27 mouse cellular contexts compared by ENCODE assay signal in genomic region chr2:155814829-155815228, GRCm38 (mm10). TPM values are rescaled to one million over a fixed set of nuclear protein-coding genes. Genes with fewer than 3 reads are reported as not detected.
DNase-seq lines count a peak whose midpoint lies in the region; ATAC-seq and TF ChIP-seq lines count a peak whose summit lies in the region.
"Had no signal": no experiment of that assay in that cellular context is flagged by ENCODE, and none has a peak within 500 bp of the region (broad histone marks: within the 10 kb centered on the region; RNA-seq: fewer than 3 reads in every experiment).

No protein-coding gene starts in this region.

- H3K27me3 ChIP-seq in hindbrain, postnatal 0 days (ENCODE audit: insufficient read depth, low read length) = no peaks in the 10 kb centered on the region
- no peaks in the 10 kb centered on the region for H3K27me3 ChIP-seq in hindbrain, embryonic 13.5 days
- H3K27me3 ChIP-seq in kidney, adult 2 months (replicated peaks; ENCODE audit: control insufficient read depth, insufficient read depth, low read length) = no peaks in the 10 kb centered on the region
- H3K27me3 ChIP-seq: embryonic facial prominence, embryonic 13.5 days; forebrain, embryonic 15.5 days; midbrain, embryonic 13.5 days; neural tube, embryonic 13.5 days; Patski; stomach, embryonic 15.5 days had no signal

- 0 out of 2 replicates have a peak, but pooled peaks have one; percentile 9 for ATAC-seq in hindbrain, postnatal 0 days
- no peak for ATAC-seq in hindbrain, embryonic 13.5 days (ENCODE audit: low FRiP score)
- ATAC-seq: forebrain, embryonic 15.5 days; midbrain, embryonic 13.5 days; Patski had no signal

- peaks cover 32% of the 10 kb centered on the region for H3K36me3 ChIP-seq in hindbrain, postnatal 0 days (ENCODE audit: insufficient read depth, low read length)
- H3K36me3 ChIP-seq in hindbrain, embryonic 13.5 days = peaks cover 62% of the 10 kb centered on the region
- no peaks in the 10 kb centered on the region for H3K36me3 ChIP-seq in kidney, adult 2 months (ENCODE audit: control insufficient read depth, insufficient read depth, low read length)

- 28% methylated on average over 5 of the region's 5 CpGs for WGBS in hindbrain, postnatal 0 days
- 43% methylated on average over 5 of the region's 5 CpGs for WGBS in hindbrain, embryonic 13.5 days
- 27% methylated on average over 5 of the region's 5 CpGs for WGBS in kidney, adult 2 months

- no peak overlapping the region for H3K4me2 ChIP-seq in hindbrain, postnatal 0 days (ENCODE audit: low read depth, low read length)
- H3K4me2 ChIP-seq in hindbrain, embryonic 13.5 days = no peak overlapping the region
- H3K4me2 ChIP-seq: embryonic facial prominence, embryonic 13.5 days; forebrain, embryonic 15.5 days; limb, embryonic 12.5 days; liver, embryonic 13.5 days; lung, embryonic 14.5 days; midbrain, embryonic 13.5 days; neural tube, embryonic 13.5 days; stomach, embryonic 15.5 days had no signal

- no peak for TF ChIP-seq POLR2A in kidney, adult 2 months (IDR thresholded peaks at IDR 0.05; ENCODE audit: low read depth, low read length)

- H3K4me3 ChIP-seq in hindbrain, postnatal 0 days (ENCODE audit: low read length) = no peak overlapping the region
- H3K4me3 ChIP-seq in hindbrain, embryonic 13.5 days = no peak overlapping the region
- H3K4me3 ChIP-seq in gastrocnemius, adult 2 months = no peak overlapping the region
- H3K4me3 ChIP-seq in kidney, adult 2 months (ENCODE audit: insufficient read depth, low read depth, low read length) = no peak overlapping the region
- H3K4me3 ChIP-seq: embryonic facial prominence, embryonic 13.5 days; forebrain, embryonic 15.5 days; hindbrain, embryonic 10.5 days; limb, embryonic 12.5 days; liver, embryonic 13.5 days; midbrain, embryonic 13.5 days; neural tube, embryonic 13.5 days; stomach, embryonic 15.5 days had no signal

- no peak overlapping the region for H3K27ac ChIP-seq in hindbrain, postnatal 0 days
- no peak overlapping the region for H3K27ac ChIP-seq in hindbrain, embryonic 13.5 days
- no peak overlapping the region for H3K27ac ChIP-seq in gastrocnemius, adult 2 months
- H3K27ac ChIP-seq in kidney, adult 2 months (ENCODE audit: insufficient read depth, low read depth, low read length) = no peak overlapping the region
- H3K27ac ChIP-seq: embryonic facial prominence, embryonic 13.5 days; forebrain, embryonic 15.5 days; hindbrain, embryonic 10.5 days; limb, embryonic 12.5 days; liver, embryonic 13.5 days; midbrain, embryonic 13.5 days; neural tube, embryonic 13.5 days; stomach, embryonic 15.5 days had no signal

- H3K9me3 ChIP-seq in hindbrain, postnatal 0 days (ENCODE audit: low read length) = no peaks in the 10 kb centered on the region
- no peaks in the 10 kb centered on the region for H3K9me3 ChIP-seq in hindbrain, embryonic 13.5 days
- H3K9me3 ChIP-seq: embryonic facial prominence, embryonic 13.5 days; forebrain, embryonic 15.5 days; hindbrain, embryonic 10.5 days; limb, embryonic 12.5 days; liver, embryonic 13.5 days; midbrain, embryonic 13.5 days; neural tube, embryonic 13.5 days; stomach, embryonic 15.5 days had no signal

- H3K4me1 ChIP-seq in hindbrain, postnatal 0 days (ENCODE audit: insufficient read depth, low read length) = peaks cover 20% of the 10 kb centered on the region
- H3K4me1 ChIP-seq in hindbrain, embryonic 13.5 days (replicated peaks) = peaks cover 32% of the 10 kb centered on the region
- H3K4me1 ChIP-seq in kidney, adult 2 months (ENCODE audit: control insufficient read depth, insufficient read depth, low read length) = peaks cover 10% of the 10 kb centered on the region

- DNase-seq in hindbrain, postnatal 0 days (ENCODE audit: low spot score) = peak; percentile 69
- peak; percentile 10 for DNase-seq in urinary bladder, adult 2 months (ENCODE audit: low spot score)
- no peak for DNase-seq in urinary bladder, postnatal 36 days (ENCODE audit: low spot score in 2 of 2)
- peak; percentile 32 to 44 for DNase-seq in cerebellum, postnatal 10 days
- no peak for DNase-seq in heart, adult 11 months
- no peak for DNase-seq in gastrocnemius, adult 2 months
- no peak for DNase-seq in kidney, adult 2 months
- DNase-seq: adrenal gland, postnatal 25 days; gastrocnemius, postnatal 25 days; kidney, adult 18-20 months; kidney, postnatal 36 days; layer of hippocampus, adult 9-11 months; liver, embryonic 13.5 days; lung, embryonic 14.5 days; right cerebral cortex, postnatal 25 days; thymus, adult 2 months had no signal

- no peak overlapping the region for H3K9ac ChIP-seq in hindbrain, postnatal 0 days (replicated peaks; ENCODE audit: low read length)
- no peak overlapping the region for H3K9ac ChIP-seq in hindbrain, embryonic 13.5 days
- H3K9ac ChIP-seq: embryonic facial prominence, embryonic 13.5 days; forebrain, embryonic 15.5 days; limb, embryonic 12.5 days; liver, embryonic 13.5 days; lung, embryonic 14.5 days; midbrain, embryonic 13.5 days; neural tube, embryonic 13.5 days; stomach, embryonic 15.5 days had no signal

- no peak for TF ChIP-seq CTCF in hindbrain, postnatal 0 days (IDR thresholded peaks at IDR 0.05; ENCODE audit: low read depth)
- no peak for TF ChIP-seq CTCF in gastrocnemius, adult 2 months (IDR thresholded peaks at IDR 0.05)
- no peak for TF ChIP-seq CTCF in kidney, adult 2 months (conservative IDR thresholded peaks at IDR 0.05; ENCODE audit: insufficient read depth, insufficient read length, low read depth, low read length)

- intact Hi-C loops in gastrocnemius, adult 2 months (cut with DNase I) = loop anchor here (5.0 kb wide), 2 partner anchors 48 to 153 kb away; no protein-coding TSS in a partner anchor

RNA-seq across cellular contexts. Expression of gene BC029722, which starts 4.4 kb away (rescaled TPM):
- 31.9 and 35.4 TPM in 2 replicates for total RNA-seq in hindbrain, postnatal 0 days (2014; rRNA removed)
- polyA plus RNA-seq in hindbrain, postnatal 0 days (2015; fragmentation: Nextera tagmentation; extraction: Ambion mirVana) = 52.2 and 53.4 TPM in 2 replicates
- 28.5 and 28.6 TPM in 2 replicates for polyA plus RNA-seq in hindbrain, embryonic 13.5 days (2015; fragmentation: Nextera tagmentation; extraction: Ambion mirVana)
- 42.8 and 48.4 TPM in 2 replicates for polyA plus RNA-seq in urinary bladder, adult 2 months (2012; rRNA removed)
- total RNA-seq in gastrocnemius, adult 2 months (2021) = 10 to 100 TPM; 25.8 to 27.8 TPM
- polyA plus RNA-seq in kidney, adult 2 months (2012; rRNA removed) = 56.4 and 69.9 TPM in 2 replicates

RNA-seq across cellular contexts. Expression of gene Eif6, which starts 11.9 kb away (rescaled TPM):
- 105 and 110 TPM in 2 replicates for total RNA-seq in hindbrain, postnatal 0 days (2014; rRNA removed)
- 138 and 144 TPM in 2 replicates for polyA plus RNA-seq in hindbrain, postnatal 0 days (2015; fragmentation: Nextera tagmentation; extraction: Ambion mirVana)
- 148 and 152 TPM in 2 replicates for polyA plus RNA-seq in hindbrain, embryonic 13.5 days (2015; fragmentation: Nextera tagmentation; extraction: Ambion mirVana)
- polyA plus RNA-seq in urinary bladder, adult 2 months (2012; rRNA removed) = 63.3 and 65.9 TPM in 2 replicates
- 10 to 100 TPM; 41.0 to 46.7 TPM for total RNA-seq in gastrocnemius, adult 2 months (2021)
- 108 and 113 TPM in 2 replicates for polyA plus RNA-seq in kidney, adult 2 months (2012; rRNA removed)

RNA-seq across cellular contexts. Expression of gene Fam83c, which starts 19.8 kb away (rescaled TPM):
- total RNA-seq in hindbrain, postnatal 0 days (2014; rRNA removed) = not detected in 2 replicates
- polyA plus RNA-seq in hindbrain, postnatal 0 days (2015; fragmentation: Nextera tagmentation; extraction: Ambion mirVana) = 0.10 and 0.15 TPM in 2 replicates
- 0.60 and 0.63 TPM in 2 replicates for polyA plus RNA-seq in hindbrain, embryonic 13.5 days (2015; fragmentation: Nextera tagmentation; extraction: Ambion mirVana)
- 2.6 and 3.7 TPM in 2 replicates for polyA plus RNA-seq in urinary bladder, adult 2 months (2012; rRNA removed)
- total RNA-seq in gastrocnemius, adult 2 months (2021) = not detected
- 0.03 TPM in 1 of 2 replicates, not detected in the other for polyA plus RNA-seq in kidney, adult 2 months (2012; rRNA removed)
- total RNA-seq: common myeloid progenitor, adult 5-6 weeks; gastrocnemius, postnatal 25 days had no signal
- polyA plus RNA-seq: spleen, adult 2 months had no signal

RNA-seq across cellular contexts. Expression of gene Mmp24, which starts 39.7 kb away (rescaled TPM):
- 161 and 179 TPM in 2 replicates for total RNA-seq in hindbrain, postnatal 0 days (2014; rRNA removed)
- 12.2 and 12.4 TPM in 2 replicates for polyA plus RNA-seq in hindbrain, postnatal 0 days (2015; fragmentation: Nextera tagmentation; extraction: Ambion mirVana)
- polyA plus RNA-seq in hindbrain, embryonic 13.5 days (2015; fragmentation: Nextera tagmentation; extraction: Ambion mirVana) = 11.3 and 11.9 TPM in 2 replicates
- polyA plus RNA-seq in urinary bladder, adult 2 months (2012; rRNA removed) = 0.04 and 0.09 TPM in 2 replicates
- total RNA-seq in gastrocnemius, adult 2 months (2021) = not detected
- polyA plus RNA-seq in kidney, adult 2 months (2012; rRNA removed) = 0.12 and 0.14 TPM in 2 replicates
- total RNA-seq: gastrocnemius, postnatal 25 days had no signal
- polyA plus RNA-seq: liver, embryonic 13.5 days; lung, embryonic 14.5 days; spleen, adult 2 months had no signal

Comparison
In these comparisons a context has a peak if more than half of its experiments do, and no peak if none do; other contexts are left out.
1. DNase-seq: peak in hindbrain, postnatal 0 days (single experiment), urinary bladder, adult 2 months (single experiment) and cerebellum, postnatal 10 days (2 of 2); none in urinary bladder, postnatal 36 days (0 of 2), heart, adult 11 months (single experiment), gastrocnemius, adult 2 months (single experiment) and kidney, adult 2 months (single experiment).